Mouse (Mus musculus): ENCODE measurements around the gene Ifi35. TPM values are rescaled to one million over a fixed set of nuclear protein-coding genes. Genes with fewer than 3 reads are reported as not detected.
"Not testable (repeated sequence)": the region's sequence is repeated elsewhere in the genome, so short reads cannot be mapped to it uniquely, and the experiment has no call there.

Gene Ifi35
- polyA plus RNA-seq, 1 experiment from 2014 or later, result 39.5 TPM

- POLR2A ChIA-PET, result no interaction called here
- CTCF ChIA-PET, result no interaction called here
- no peak for DNase-seq (ENCODE audit: low read depth, low spot score)
- H3K27me3 ChIP-seq, result no peaks in the 10 kb centered on the region
- ATAC-seq, result no peak
- no peak for TF ChIP-seq CTCF (IDR thresholded peaks at IDR 0.05)
- in situ Hi-C loops (cut with MboI; ENCODE audit: low pct_unique_long_range_greater_than_20kb), result no loop called here
Measured at GRCm38 (mm10) chr11:101460321-101460720, 12.1 kb downstream of the Ifi35 start.

DNA sequence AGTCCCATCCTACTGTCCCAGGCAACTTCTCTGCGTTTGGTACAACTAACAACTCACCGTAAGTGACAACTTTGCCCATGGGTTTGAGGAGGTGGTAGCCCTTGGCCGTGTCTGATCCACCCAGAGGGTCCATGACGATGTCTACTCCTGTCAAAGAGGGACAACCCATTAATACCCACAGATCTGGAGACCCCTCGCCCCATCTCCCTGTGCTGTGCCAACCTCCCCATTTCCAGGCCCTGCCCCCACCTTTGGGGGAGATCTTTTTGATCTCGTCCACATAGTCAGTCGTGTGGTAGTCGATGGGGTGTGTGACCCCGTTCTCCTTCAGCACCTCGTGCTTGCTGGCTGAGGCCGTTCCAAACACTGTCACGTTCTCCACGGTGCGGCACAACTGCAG is 13.9 kb downstream of the Ifi35 start:
- POLR2A ChIA-PET, result no interaction called here
- no peak for DNase-seq (ENCODE audit: low read depth, low spot score)
- in situ Hi-C loops (cut with MboI; ENCODE audit: low pct_unique_long_range_greater_than_20kb), result no loop called here
- CTCF ChIA-PET, result no interaction called here
- ATAC-seq, result no peak
- no peak for TF ChIP-seq CTCF (IDR thresholded peaks at IDR 0.05)
- no peaks in the 10 kb centered on the region for H3K27me3 ChIP-seq

DNA sequence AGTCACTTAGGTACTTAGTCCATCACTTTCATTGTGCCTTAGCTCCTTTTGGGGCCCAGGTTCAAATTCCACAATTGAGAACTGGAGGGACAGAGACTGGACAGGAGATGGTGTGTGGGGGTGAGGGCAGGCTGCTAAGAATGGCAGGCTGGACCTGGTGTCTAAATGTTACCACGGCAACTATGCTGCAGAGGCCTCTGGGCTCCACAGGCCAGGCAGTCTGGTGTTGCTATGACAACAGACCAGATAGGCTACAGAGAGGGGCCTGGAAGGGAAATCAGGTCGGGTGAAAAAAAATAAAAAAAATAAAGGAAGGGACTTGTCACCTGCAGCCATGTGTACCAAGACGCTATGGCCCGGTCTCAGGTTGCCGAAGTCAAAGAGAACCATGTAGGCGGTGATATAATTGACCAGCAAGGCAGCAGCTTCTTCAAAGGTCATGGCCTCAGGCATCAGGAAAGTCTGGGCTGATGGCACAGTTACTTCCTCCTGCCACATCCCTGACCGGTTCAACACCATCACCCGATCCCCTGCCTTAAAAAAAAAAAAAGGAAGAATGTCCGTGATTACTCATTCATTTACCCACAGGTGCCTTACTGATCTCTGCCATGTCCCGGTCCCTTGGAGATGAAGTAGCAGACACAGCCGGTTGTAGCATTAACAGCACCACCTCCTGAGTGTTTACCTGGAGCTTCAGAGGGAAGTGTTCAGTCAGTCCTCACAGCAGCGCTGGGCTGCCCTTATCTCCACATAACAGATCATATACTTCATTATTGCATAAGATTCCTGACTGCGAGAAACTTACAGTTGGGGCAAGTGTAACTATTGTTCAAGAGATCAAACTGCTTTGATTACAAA is 14.6 kb downstream of the Ifi35 start:
- ATAC-seq, result no peak
- in situ Hi-C loops (cut with MboI; ENCODE audit: low pct_unique_long_range_greater_than_20kb), result no loop called here

DNA sequence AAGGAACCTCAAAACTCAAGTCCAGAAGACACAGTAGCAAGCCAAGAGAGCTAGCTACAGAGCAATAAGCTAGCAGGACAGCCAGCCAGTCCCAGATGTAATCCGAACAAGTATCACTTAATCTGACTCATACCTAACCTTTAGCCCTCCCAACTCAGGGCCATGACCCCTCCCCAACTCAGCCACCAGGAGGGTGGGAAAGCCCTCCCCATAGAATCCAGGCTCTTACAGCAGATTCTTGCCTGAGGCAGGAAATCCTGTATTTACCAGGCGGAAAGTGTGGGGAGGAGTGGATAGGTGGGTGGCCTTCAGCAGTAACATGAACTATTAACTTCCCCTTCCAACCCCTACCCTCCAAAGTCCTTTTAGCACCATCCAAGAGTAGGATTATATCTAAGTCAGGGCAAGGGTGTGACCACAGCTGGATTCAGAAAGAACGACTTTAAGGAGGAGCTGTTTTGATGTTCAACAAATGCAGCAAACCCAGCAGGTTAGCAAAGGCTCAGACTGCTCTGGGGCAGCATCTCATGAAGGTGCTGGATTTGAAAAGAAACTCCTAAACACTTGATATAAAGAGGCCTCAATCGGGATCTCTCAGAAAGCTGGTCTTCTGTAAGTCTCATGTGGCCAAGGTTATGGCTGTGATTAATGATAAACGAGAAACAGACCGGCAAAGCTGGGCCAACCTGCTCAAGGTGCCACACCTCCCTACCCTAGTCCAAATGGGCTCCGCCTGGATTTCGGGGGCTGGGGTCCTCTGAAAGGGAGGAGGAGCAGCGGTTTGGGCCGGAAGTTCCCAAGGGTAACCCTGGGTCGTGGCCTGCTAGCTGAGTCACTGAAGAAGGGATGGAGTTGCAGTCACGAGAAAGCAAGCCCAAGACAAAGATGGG is 16.2 kb downstream of the Ifi35 start, which contains the start of gene Rnd2:
Gene Rnd2, plus strand, starts transcription at position 789 of the 890 bp plus-strand sequence.
- TF ChIP-seq CTCF (IDR thresholded peaks at IDR 0.05), result no peak
- ChIA-PET CTCF (interaction anchor here (1.2 kb wide), 1 partner anchor 107 kb away, joined by 3 read pairs; no protein-coding TSS in a partner anchor), POLR2A (interaction anchor here (0.7 to 2.5 kb wide), 4 partner anchors 10 to 142 kb away, joined by 3 to 8 read pairs (median 4); partner anchors contain the start of gene Ifi35)
- ATAC-seq (no peak), DNase-seq (ENCODE audit: low read depth, low spot score) (no peak)
- H3K27me3 ChIP-seq, result no peaks in the 10 kb centered on the region
- in situ Hi-C loops (cut with MboI; ENCODE audit: low pct_unique_long_range_greater_than_20kb), result loop anchor here (5.0 kb wide), 1 partner anchor 98 kb away; no protein-coding TSS in a partner anchor

More for the DNA sequence above, 14.6 kb downstream of the Ifi35 start:
- no peaks in the 10 kb centered on the region for H3K27me3 ChIP-seq
- POLR2A ChIA-PET, result interaction anchor here (0.6 to 0.9 kb wide), 2 partner anchors 19 to 39 kb away, joined by 3 read pairs; no protein-coding TSS in a partner anchor
- no peak for TF ChIP-seq CTCF (IDR thresholded peaks at IDR 0.05)
- CTCF ChIA-PET, result interaction anchor here (1.4 kb wide), 1 partner anchor 8 kb away, joined by 4 read pairs; no protein-coding TSS in a partner anchor
- no peak for DNase-seq (ENCODE audit: low read depth, low spot score)

GRCm38 (mm10) chr11:101465101-101465868 is 17.1 kb downstream of the Ifi35 start:
- in situ Hi-C loops (cut with MboI; ENCODE audit: low pct_unique_long_range_greater_than_20kb), result loop anchor here (5.0 kb wide), 1 partner anchor 97 kb away; no protein-coding TSS in a partner anchor
- CTCF ChIA-PET, result interaction anchor here (1.2 kb wide), 1 partner anchor 106 kb away, joined by 3 read pairs; no protein-coding TSS in a partner anchor
- no peak for TF ChIP-seq CTCF (IDR thresholded peaks at IDR 0.05)
- no peak for DNase-seq (ENCODE audit: low read depth, low spot score)
- POLR2A ChIA-PET, result interaction anchor here (0.7 to 2.5 kb wide), 4 partner anchors 11 to 142 kb away, joined by 3 to 8 read pairs (median 4); partner anchors contain the start of gene Ifi35
- no peaks in the 10 kb centered on the region for H3K27me3 ChIP-seq
- peak; percentile 23 for ATAC-seq

GRCm38 (mm10) chr11:101465869-101466551 is 17.8 kb downstream of the Ifi35 start, which contains the start of gene Vat1:
Vat1 (minus strand) TSS chr11:101466230.
- ATAC-seq, result peak; percentile 22
- DNase-seq (ENCODE audit: low read depth, low spot score), result no peak
- H3K27me3 ChIP-seq, result no peaks in the 10 kb centered on the region
- in situ Hi-C loops (cut with MboI; ENCODE audit: low pct_unique_long_range_greater_than_20kb), result loop anchor here (5.0 kb wide), 1 partner anchor 96 kb away; no protein-coding TSS in a partner anchor
- TF ChIP-seq CTCF (IDR thresholded peaks at IDR 0.05), result no peak
- CTCF ChIA-PET, result interaction anchor here (1.2 kb wide), 2 partner anchors 50 to 89 kb away, joined by 3 to 4 read pairs; no protein-coding TSS in a partner anchor
- POLR2A ChIA-PET, result interaction anchor here (1.2 to 2.5 kb wide), 3 partner anchors 11 to 53 kb away, joined by 3 to 8 read pairs (median 6); no protein-coding TSS in a partner anchor

GRCm38 (mm10) chr11:101466552-101466950 is 18.3 kb downstream of the Ifi35 start:
- in situ Hi-C loops (cut with MboI; ENCODE audit: low pct_unique_long_range_greater_than_20kb), result loop anchor here (5.0 kb wide), 1 partner anchor 96 kb away; no protein-coding TSS in a partner anchor
- DNase-seq (ENCODE audit: low read depth, low spot score); ATAC-seq; H3K27me3 ChIP-seq: not testable (repeated sequence)
- ChIA-PET CTCF (interaction anchor here (1.1 to 1.8 kb wide), 4 partner anchors 48 to 96 kb away, joined by 3 to 10 read pairs (median 4); no protein-coding TSS in a partner anchor), POLR2A (interaction anchor here (1.2 to 2.5 kb wide), 3 partner anchors 17 to 87 kb away, joined by 3 to 8 read pairs (median 4); no protein-coding TSS in a partner anchor)

DNA sequence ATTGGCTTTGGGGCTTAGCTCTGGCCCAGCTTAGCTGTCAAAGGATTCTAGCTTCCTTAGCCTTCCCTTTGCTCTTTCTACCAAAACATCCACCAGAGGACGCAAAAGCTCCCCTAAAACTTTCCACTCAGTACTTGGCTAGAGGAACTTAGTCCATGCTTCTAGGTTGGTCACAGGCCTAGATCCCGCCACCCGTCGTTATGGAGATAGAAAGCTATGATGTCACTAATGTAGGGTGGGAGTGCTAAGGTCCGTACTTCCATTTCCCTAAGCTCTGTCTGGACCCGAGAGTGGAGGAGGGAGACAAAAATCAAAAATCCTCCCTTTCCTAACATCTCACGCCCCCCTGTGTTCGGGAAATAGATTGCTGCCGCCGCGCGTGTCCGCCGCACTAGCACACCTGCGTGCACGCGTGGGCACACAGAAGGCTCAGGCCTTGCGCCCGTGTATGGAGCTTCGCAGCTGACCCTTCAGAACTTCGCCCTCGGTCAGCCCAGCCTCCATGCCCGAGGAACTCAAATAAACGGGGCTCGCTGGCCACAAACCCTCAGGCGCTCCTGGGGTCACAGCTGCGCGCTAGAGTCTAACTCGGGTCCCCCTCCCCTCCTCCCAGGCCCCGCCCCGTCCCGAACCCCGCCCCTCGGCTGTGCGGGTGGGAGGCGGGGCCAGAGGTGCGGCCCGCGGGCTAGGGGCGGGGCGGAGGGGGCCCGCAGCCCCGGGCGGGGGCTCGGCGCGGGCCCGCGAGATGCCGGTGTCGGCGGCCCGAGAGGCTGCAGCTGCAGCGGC is 19.5 kb downstream of the Ifi35 start:
- H3K27me3 ChIP-seq, result no peaks in the 10 kb centered on the region
- POLR2A ChIA-PET, result interaction anchor here (0.6 to 1.6 kb wide), 4 partner anchors 50 to 134 kb away, joined by 3 to 5 read pairs (median 4); partner anchors contain the start of gene Aarsd1
- peak; percentile 58 for ATAC-seq
- CTCF ChIA-PET, result interaction anchor here (1.0 to 1.8 kb wide), 10 partner anchors 13 to 99 kb away, joined by 3 to 10 read pairs (median 3); no protein-coding TSS in a partner anchor
- no peak for DNase-seq (ENCODE audit: low read depth, low spot score)
- TF ChIP-seq CTCF (IDR thresholded peaks at IDR 0.05), result no peak
- in situ Hi-C loops (cut with MboI; ENCODE audit: low pct_unique_long_range_greater_than_20kb), result loop anchor here (5.0 kb wide), 1 partner anchor 95 kb away; no protein-coding TSS in a partner anchor

All from Patski (cell line).